Mouse (Mus musculus) ovary, postnatal 36 days (tissue): ENCODE results near the gene Prkn.
"Not testable (repeated sequence)": the region's sequence is repeated elsewhere in the genome, so short reads cannot be mapped to it uniquely, and the experiment has no call there.

Experiments
- DNase-seq: peaks from one replicate; pipeline ENCODE4 v3.0.0; 2022; ENCODE audit warnings: low spot score, mixed read lengths

The Prkn gene

DNA sequence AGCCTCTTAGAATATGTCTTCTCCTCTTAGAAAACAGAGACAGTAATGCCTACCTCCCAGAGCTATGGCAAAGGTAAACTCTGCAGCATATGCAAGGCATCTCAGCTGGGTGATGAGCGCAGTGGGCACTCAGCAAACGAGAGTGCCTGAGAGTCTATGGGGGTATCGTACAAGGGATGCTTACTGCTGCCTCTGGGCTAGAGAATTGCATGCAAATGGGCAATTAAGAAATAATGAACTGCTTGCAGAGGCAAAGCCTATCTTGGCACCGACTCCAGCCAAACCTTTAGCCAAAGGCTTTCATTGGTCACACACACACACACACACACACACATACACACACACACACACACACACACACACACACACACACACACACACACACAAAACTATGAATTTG, 290.7 kb downstream of the Prkn start:
- DNase-seq, result no peak

DNA sequence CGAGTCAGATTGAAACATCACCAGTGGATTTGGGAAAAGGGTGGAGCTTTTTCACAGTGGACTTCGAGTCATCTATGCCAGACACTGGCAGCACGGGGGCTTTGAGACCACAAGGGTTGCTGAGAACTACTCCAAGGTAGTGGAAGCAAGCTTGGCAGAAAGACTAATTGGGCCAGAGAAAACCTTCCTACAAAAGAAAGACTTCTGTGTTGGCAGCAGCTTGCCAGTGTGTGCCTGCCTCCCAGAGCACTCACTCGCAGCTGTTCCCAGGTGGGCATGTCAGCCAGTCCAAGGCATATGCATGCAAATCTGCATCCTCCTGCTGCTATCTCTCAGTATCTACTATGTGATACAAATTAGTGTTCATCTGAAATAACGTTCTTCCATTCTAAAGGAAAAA, 302.1 kb downstream of the Prkn start:
- no peak for DNase-seq

DNA sequence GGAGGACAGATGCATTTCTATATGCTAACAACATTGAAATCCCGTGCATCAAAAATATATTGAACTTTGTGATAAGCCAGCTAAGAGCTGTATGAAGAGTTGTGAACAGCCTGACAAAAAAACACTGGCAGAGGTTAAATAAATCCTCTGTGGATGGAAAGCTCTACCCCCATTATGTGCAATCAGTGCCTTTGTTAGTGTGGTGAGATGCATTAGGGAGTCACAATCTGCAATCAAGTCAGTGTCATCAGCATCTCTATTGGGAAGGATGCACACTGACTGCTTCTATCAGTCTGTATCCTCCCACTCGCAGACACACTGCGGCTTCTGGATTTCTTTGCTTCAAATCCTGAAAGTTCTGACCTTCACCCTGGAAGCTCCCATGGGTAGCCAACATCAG, 315.9 kb downstream of the Prkn start:
- no peak for DNase-seq

DNA sequence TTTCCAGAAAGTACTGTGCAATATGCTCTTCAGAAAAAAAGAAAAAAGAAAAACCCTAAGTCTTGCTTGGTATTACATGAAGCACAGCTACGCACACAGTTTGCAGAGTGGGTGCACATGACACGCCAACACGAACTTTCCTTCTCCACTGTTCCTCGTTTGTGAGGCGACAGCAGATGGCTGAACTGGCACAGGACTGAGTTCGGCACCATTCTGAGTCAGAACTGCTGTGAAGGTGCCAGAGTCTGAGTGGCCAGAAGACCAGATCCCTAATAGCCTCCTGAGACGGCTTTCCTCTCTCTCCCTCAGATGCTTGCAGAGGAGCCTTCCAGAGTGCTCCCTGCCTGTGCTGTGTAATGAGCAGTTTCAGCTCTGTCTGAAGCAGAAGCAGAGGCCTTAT, 317.4 kb downstream of the Prkn start:
- no peak for DNase-seq

DNA sequence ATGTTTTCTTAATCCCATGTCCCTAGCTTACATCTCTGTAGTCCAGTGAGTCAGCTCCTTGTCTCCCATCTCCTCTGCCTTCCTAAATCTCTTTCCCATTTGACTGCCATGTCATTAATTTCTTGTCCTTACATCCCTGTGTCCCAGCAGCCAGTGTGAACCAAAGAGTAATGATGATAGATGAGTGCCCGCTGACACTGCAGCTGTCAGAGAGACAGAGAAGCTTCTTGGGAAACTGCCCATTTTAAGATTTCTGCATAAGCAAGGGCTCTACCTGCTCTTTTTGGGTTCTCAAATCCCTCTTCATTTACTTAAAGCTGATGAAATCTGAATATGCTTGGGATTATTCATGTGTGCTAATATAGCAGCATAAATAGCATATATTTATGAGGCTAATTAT, 321.3 kb downstream of the Prkn start:
- no peak for DNase-seq

DNA sequence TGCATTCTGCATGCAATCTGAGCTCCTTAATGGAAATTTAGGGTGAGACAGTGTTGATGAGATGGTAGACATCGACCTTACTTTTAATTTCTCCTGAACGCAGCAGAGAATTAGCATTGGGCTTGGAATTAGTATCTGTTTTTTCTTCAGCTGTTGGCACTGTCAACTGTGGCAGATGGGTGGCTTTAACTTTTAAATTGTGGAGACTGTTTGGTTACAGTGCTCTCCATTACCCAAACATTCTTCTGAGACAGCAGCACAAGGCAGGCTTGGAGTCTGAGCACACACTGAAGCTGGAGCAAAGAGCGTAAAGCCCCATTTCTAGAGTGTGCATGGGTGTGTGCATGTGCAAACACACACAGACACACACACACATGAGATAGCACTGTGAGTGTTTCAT, 322.6 kb downstream of the Prkn start:
- DNase-seq, result no peak

DNA sequence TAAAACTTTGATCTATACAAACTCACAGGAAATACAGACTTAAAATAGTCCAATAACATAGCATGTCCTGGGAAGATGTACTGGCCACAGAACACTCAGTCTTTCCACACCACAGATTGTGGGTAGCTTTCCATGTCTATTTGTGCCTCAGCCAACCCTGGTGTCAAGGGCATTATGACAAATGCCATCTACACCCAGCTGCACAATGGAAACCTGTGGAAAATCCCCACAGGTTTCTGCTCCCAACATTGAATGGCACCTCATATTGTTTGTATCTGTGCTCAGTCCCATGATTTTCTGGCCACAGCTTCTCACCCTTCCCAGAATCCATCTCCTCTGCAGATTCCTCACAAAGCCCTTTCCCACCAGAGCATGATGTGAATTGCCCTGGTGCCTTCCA, 347.2 kb downstream of the Prkn start:
- no peak for DNase-seq

DNA sequence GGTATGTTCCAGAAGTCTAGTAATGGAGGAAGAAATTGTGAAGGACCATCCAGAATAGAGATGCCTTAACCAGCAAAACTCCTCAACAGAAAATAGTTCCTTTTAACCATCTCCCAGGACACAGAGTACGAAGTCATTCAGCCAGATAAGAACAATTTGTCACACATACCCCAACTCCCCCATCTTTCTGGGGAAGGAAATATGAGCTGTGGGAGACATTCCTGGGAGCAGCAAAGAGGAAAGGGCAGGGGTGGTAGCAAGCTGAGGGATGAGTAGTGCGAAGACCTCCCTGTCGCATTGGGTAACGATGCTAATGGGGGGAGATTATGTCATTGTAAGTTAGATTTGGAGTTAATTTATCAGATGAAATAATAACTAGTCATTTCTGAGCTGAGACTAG, 348.3 kb downstream of the Prkn start:
- no peak for DNase-seq

DNA sequence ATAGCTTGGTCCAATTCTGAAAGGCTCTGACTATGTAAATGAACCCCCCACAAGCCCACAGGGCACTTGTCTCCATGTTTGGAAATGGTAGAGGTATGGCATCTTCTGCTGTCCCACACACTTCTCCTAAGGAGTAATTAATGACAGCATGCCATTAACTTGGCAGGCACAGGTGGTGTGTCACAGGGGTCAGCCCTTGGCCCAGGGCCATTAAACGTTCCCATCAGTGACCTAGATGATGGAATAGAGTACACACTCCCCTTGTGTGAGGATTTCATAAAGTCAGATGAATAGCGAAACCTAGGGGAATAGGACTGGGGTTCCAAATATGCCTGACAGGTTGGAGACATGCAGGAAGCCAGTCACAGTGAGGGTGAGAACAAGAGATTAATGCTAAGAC, 350.1 kb downstream of the Prkn start:
- DNase-seq, result no peak

DNA sequence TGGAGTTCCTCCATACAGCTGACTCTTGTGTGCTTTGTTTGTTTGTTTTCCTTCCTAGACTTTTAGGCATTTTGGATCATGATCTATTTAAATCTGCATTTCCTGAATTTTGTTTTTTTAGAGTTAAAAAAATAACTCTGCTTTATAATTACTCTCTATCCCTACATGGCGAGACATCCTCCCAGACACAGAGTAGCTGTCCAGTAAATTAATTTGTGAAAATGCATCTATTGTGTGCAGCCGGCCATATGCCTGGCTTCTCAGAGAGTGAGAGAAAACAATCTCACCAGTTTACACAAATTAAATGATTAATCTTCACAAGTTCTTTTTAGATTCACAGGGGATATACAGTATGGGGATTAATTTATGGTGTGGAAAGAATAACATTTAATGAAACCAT, 357.9 kb downstream of the Prkn start:
- no peak for DNase-seq

DNA sequence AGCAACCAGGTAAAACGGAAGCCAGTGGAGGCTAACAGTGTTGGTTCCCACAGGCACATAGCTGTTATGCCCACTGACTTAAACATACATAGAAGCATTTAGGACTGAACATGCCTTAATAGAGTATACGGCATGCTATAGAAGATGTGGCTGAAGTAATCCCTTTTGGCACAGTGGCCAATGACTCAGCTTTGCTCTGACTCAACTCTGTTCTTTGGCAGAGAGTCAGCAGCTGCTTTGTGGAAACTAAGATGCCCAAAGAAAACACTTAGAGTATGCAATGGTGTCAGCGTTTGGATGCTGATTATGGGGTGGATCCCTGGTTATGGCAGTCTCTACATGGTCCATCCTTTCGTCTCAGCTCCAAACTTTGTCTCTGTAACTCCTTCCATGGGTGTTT, 368.9 kb downstream of the Prkn start:
- not testable (repeated sequence) for DNase-seq

DNA sequence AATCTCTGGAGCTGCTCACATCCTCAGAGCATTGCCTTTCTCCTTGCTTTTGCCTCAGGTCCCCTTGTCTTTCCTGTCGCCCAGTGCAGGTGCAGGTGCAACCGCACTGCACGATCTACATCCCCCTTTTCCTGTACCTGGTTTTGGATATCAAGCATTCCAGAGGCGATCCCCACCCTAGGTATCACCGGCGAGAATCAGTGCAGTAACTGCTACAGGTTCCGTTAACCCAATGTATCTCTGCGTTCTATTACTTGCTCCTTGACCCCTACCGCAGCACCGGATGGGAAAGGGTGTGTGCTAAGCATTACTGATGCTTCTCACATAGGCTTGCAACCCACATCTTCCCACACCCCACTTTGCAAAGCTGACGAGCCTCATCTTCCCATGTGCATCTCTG, 370.8 kb downstream of the Prkn start:
- DNase-seq, result no peak

DNA sequence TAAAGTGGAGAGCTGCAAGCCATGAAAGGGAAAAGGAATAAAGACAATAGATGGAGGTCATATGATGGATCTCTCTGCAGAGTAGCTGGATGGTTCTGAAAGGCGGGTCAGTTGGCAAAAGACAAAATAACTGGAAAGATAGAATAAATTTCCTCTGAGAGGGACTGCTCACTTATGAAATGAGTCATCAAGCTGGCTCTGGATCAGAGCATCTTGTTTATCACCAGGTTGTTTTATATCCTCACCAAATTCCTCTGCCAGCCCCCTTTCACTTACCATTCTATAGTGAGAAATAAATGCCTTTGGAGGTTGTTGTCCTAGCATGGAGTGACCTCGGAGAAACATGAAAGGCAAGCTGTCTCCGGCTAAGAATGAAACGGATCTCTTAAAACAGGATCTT, 371.4 kb downstream of the Prkn start:
- DNase-seq, result no peak

DNA sequence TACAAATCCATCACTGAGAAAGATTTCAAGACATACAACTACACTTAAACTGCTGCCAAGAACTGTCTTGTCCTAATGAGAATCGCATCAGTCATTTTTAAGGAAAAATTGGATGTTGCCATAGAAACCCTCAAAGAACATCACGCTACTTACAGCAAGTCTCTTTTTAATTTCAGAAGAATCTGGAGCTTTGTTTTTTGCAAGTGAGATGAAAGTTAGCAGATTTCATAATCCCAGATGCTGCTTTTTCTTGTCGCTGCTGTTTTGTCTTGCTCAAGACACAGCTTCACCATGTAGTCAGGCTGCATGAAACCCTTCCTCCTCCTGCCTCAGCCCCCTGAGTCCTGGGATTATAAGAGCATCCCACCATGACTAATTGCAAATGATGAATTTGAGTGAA, 373.5 kb downstream of the Prkn start:
- no peak for DNase-seq

DNA sequence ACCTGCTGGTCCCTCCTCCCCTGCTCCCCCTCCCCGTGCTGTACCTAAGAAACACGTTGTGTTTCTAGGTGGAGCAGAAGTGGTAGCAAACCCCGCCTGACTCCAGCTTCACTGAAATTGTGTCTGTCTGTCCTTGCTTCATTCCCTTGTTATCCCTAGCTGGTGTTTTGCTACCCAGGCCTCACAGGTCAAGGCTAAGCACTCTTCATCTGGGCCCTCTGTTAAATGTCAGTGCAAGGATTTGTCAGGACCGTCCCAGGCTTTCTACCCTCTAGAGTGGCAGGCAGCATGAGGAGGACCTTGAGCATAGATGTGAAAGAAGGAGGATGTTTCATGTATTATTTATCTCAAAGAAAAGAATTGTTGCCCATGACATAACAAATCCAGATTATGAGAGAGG, 388.8 kb downstream of the Prkn start:
- DNase-seq, result no peak

DNA sequence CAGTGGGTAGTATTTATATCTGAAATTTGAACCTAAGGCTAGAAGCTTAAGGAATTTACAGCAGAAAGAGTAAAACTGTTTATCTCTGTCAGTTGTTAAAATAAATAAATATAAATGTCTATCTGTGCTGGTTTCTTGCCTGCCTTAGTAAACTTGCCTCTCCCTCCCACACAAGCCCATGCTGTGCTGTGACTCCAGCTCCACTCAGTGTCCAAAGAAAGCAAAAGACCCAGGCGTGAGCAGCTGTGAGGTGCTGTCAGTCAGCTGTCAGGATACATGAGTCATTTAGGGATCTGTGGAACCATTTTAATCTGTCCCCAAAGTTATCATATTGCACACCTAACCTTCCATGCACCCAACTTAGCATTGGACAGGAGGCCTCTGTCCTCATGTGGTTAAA, 389.2 kb downstream of the Prkn start:
- no peak for DNase-seq

DNA sequence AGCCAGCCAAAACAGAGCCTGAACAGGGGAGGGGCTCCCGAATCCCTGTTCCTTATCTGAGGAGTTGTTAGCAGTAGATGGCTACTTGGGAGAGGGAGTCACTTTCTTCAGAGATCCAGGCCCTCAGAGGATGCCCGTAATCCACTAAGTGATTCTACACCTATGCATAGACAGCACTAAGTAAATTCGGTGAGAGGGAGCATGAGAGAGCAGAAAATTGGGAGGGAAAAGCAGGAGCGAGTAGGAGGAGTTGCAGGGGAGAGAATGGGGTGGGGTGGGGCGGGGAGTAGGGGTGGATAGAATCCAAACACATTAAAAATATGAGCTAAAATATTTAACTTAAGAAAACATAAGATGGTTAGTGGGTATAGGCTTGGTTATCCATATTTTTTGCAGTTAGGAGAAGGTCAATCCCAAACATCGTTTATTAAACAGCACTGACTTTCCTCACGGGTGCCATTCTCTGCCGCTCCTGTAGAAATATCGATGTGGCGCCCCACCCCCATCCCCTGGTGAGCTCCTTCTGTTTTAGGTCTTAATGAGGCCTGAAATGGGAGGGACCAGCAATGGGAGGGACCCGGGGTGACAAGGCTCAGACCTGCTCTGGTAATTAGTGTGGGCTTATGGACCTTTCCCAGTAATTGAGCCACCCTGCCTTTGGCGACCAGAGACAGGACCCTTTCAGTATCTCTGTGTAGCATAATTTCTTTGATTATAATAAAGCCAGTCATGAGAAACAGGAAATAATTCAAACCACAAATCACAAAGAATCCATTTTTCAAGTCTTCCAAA, 390.6 kb downstream of the Prkn start:
- DNase-seq, result no peak

DNA sequence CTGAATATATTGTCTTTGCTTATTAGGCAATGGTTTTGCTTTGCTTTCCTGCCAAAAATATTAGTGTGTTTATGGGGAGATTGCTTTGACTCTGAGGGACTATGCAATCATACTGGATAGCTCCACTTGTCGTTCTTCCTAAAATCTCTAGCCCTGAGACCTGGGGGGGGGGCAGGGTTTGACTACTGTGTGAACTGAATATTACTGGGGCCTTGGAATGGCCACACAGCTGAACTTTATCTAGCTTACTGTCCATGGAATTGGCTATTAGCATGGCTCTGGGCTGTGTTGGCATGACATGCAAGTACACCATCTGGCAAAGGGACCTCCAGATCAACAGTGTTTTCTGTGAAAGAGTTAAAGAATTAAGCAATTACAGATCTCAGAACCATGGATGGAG, 395.1 kb downstream of the Prkn start:
- no peak for DNase-seq

DNA sequence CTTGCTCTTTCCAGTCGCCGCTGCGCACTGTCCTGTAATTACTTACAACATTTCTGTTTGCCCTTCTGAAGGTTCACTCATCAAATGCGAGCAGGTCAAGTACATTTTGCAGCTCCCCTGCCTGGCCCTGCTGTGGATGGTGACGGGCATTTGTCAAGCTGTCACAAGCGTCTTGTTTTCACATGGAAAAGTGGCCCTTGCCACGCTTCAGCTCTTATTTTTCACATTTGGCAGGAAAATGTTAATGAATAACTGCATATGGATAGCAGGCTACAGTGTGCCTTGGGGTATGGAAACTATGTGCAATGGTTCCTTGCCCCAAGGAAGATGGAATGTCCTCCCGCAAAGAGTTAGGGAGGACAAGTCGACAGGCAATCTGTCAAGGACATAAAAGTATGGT, 404.9 kb downstream of the Prkn start:
- DNase-seq, result no peak

DNA sequence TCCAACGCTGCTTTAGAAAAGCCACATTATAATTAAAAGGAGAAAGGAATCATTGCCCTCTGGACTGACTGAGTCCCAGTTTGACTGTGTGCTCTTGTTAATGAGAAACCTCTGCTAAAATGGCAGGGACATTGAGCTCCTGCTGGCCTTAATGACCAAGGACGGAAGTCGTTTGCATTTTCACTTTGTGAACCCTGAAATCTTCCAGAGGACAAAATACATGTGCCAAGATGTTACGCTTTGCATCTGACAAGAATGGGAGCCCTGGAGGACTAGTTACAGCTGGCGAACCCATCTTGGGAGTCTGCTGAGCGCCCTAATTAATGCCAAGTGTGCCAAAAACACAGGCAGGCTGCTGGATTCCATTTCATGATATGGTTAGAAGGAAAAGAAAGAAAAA, 409.0 kb downstream of the Prkn start:
- DNase-seq, result no peak

DNA sequence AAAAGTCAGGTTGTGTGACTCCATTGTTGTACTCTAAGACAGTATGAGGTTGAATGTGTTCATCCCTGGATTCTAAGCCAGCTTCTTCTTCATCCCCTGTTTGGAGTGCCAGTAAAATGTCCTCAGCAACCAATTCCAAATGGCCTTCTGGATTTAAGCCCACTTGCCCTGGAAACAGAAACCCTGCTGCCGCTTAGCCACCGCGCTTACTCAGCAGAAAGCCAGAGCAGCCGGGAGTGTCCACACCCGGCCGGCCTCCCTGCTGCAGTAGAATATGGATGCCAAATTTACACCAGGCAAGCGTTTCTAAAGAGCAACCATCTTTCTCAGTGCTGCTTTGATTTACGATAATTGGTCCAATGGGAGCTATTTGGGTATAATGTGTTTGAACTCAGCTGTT, 420.5 kb downstream of the Prkn start:
- DNase-seq, result no peak

DNA sequence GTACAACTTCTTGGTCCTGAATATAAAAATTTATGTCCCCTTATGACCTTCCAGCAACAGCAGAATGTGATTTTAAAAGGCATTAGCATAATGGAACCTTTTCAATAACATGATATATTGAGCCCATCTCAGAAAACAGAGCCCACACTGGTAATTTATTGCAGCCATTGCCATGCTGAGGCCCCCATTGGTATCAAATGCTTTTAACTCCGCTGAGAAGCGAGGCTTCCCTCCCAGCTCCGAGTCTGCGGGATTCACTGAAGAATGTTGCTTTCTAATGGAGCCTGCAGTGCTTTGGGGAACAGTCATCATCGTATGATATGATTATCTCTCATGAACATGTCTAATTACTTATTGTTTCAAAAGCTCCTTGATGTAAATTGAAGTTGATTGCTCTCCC, 421.5 kb downstream of the Prkn start:
- DNase-seq, result no peak

DNA sequence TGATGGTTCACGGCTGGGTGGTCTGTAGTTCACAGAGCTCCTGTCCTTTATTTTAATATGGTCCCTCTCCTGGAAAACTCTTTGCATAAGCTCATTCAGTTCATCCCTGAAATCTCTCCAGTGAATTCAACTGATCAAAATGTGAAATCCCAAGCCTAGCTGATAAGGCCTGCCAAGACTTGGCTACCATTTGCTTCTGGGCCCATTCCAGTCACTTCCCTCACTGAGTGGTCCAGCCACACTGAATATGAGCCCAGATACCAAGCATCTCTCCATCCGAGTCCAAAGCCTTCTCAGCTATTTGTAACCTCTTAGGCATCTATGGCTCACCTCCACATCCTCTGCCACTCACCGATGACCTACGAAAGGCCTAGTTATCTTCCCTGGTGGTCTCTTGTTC, 427.8 kb downstream of the Prkn start:
- DNase-seq, result no peak

DNA sequence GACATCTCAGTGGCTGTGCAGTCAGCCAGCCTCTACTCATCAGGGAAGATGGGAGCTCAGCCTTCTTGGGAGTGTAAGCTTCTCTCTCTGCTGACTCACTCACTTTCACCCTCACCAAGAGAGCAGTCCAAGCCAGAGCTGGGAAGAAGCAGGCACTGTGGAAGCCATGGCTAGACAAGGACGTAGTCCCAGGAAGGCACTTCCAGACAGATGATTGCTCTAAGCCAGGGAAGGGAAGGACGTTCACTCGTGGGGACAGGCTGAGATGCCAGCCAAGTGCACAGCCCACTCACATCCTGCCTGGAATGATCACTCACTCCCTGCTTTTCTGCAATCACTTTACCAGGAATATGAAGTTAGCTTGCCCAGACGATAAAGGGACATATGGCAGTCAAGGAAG, 430.0 kb downstream of the Prkn start:
- DNase-seq, result no peak

DNA sequence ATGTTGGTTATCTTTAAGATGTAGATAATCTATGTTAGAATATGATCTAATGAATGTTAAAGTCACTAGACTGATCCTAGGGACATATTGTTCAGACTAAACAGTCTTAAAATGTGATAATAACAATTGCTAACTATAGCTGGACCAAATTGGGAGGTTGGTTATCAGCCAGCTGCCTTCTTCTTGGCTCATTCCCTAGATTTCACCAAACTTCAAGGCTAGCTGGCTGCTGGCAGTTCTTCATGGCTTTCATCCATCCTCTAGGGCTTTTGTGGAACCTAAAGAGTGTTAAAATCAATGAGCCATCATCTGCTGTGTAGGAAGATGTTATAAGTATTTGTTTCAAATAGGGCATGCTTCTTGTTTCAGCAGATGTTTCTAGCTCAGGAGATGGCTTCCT, 431.7 kb downstream of the Prkn start:
- DNase-seq, result no peak
